Mouse (Mus musculus) kidney, adult 2 months (tissue): ENCODE results near the gene Cnn1. TPM values are rescaled to one million over a fixed set of nuclear protein-coding genes. Genes with fewer than 3 reads are reported as not detected.
A peak's percentile ranks its signal among the peaks of the same experiment; 100 is the strongest.

ENCODE experiments used
- DNase-seq: peaks from one replicate; pipeline ENCODE4 v3.0.0; 2021
- H3K27ac ChIP-seq: fragments of 200-500 bp; 2 replicates; pipeline ENCODE4 v1.5.1; 2012; ENCODE audit warnings: low read depth, low read length, control low read depth, inconsistent platforms; ENCODE audit not compliant: insufficient read depth
- H3K27me3 ChIP-seq: fragments of 200-500 bp; replicated peaks from 2 replicates; pipeline ENCODE4 v1.6.1; 2012; ENCODE audit warnings: mild to moderate bottlenecking, moderate library complexity, low read length, inconsistent platforms; ENCODE audit not compliant: control insufficient read depth, insufficient read depth
- H3K36me3 ChIP-seq: fragments of 200-500 bp; 2 replicates; pipeline ENCODE4 v1.6.1; 2012; ENCODE audit warnings: mild to moderate bottlenecking, moderate library complexity, low read length, inconsistent platforms; ENCODE audit not compliant: control insufficient read depth, insufficient read depth
- H3K4me1 ChIP-seq: fragments of 200-500 bp; 2 replicates; pipeline ENCODE4 v1.6.1; 2011; ENCODE audit warnings: low read length; ENCODE audit not compliant: control insufficient read depth, insufficient read depth
- H3K4me3 ChIP-seq: fragments of 200-500 bp; 2 replicates; pipeline ENCODE4 v1.5.1; 2011; ENCODE audit warnings: mild to moderate bottlenecking, low read depth, low read length, control low read depth; ENCODE audit not compliant: insufficient read depth
- CTCF ChIP-seq: fragments of 200-500 bp; conservative IDR thresholded peaks from 2 replicates; pipeline ENCODE4 v1.5.1; 2011; ENCODE audit warnings: low read depth, mild to moderate bottlenecking, control low read depth, low read length, moderate library complexity, mixed read lengths; ENCODE audit not compliant: insufficient read depth, insufficient read length
- POLR2A ChIP-seq: fragments of 200-500 bp; IDR thresholded peaks from one replicate; pipeline ENCODE4 v1.6.1; 2011; ENCODE audit warnings: low read depth, low read length, control low read depth
- WGBS: fragments of 180-500 bp; shearing (Covaris S2); methylation state at CpG from one replicate; pipeline ENCODE4 v1.1.7; 2018; 5-methylcytosine and 5-hydroxymethylcytosine counted together
- polyA plus RNA-seq: library from polyadenylated mRNA; depleted of rRNA; stranded (reverse); fragments of >200 nt; gene quantifications from 2 replicates; pipeline ENCODE4 v1.2.3, GENCODE M21; 2012; rRNA removed

Gene Cnn1
- polyA plus RNA-seq = 2.8 and 12.0 TPM in 2 replicates

DNA sequence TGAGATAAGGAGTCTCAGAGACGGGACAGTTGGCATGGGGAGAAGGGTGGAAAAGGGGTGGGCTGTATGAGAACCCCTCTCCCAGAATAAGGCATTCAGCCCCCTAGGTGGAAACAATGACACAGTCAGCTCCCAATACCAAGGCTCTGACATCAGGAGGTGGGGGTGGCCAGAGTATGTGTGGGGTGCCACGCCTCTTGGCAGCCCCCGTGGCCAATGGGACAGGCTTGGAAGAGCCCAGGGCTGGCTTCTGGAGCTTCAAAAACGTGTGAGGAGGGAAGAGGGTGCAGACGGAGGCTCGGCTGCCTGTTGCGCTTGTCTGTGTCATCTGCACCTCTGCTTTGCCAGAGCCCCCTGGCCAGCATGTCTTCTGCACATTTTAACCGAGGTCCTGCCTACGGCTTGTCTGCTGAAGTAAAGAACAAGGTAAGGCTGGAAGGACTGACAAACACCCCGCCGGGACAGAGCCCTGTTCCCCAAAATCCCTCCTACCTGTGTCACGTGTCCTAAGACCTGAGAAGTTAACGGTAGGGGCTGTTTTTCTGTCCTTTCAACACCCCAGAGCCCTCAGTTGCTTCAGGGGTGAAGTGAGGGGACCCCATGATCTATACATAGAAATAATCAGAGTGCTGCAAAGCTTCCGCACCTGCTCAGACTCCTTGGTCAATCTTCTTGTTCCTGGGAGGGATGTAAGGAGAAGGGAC is at the start of gene Cnn1:
TSS of gene Cnn1 (plus strand) at position 224 of the 704 bp plus-strand sequence.
- H3K4me1 ChIP-seq = no peaks in the 10 kb centered on the region; the same call in 1 of the 2 replicates
- no peaks in the 10 kb centered on the region for H3K36me3 ChIP-seq
- H3K27ac ChIP-seq = no peak within 1 kb of the TSS
- H3K4me3 ChIP-seq = no peak within 1 kb of the TSS
- 10% methylated on average over 14 of the region's 14 CpGs for WGBS
- H3K27me3 ChIP-seq = 0 out of 2 replicates have a peak, but pooled peaks cover 3% of the 10 kb centered on the region
- TF ChIP-seq POLR2A (no peak), CTCF (no peak)
- DNase-seq = peak; percentile 6

DNA sequence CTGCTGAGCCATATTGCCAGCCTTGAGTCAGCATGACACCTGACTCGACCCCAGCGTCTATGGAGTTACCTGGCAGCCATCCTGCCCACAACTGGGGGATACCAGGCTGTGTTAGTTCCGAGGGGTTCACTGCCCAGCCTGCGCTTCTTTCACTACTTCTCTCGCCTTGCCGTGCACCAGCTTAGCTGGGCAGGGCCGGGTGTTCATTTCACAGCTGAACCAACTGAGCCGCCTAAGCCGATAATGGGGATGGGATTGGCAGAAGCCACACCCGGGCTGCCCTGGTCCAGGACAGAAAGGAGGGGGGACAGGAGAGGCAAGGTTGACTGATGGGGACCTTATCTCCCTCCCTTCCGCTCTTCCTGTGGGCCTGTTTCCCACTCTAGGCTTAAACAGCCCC is 49.7 kb upstream of the Cnn1 start:
- H3K4me3 ChIP-seq = no peak overlapping the region
- no peaks in the 10 kb centered on the region for H3K4me1 ChIP-seq
- DNase-seq = no peak
- no peaks in the 10 kb centered on the region for H3K36me3 ChIP-seq
- no peak for TF ChIP-seq CTCF
- TF ChIP-seq POLR2A = no peak
- no peak overlapping the region for H3K27ac ChIP-seq
- 83% methylated on average over 11 of the region's 11 CpGs for WGBS
- peaks cover 4% of the 10 kb centered on the region for H3K27me3 ChIP-seq

- WGBS = 74% methylated on average over 4 of the region's 4 CpGs
Observed at GRCm38 (mm10) chr9:22049721-22050270, 49.2 kb upstream of the Cnn1 start.

GRCm38 (mm10) chr9:22050351-22050889 is 48.6 kb upstream of the Cnn1 start:
- H3K4me1 ChIP-seq = no peaks in the 10 kb centered on the region
- 3% methylated on average over 42 of the region's 43 CpGs for WGBS
- no peak for TF ChIP-seq POLR2A
- TF ChIP-seq CTCF = no peak
- H3K4me3 ChIP-seq = 0 out of 2 replicates have a peak overlapping the region, but pooled peaks have one; percentile 7
- DNase-seq = peak; percentile 63
- no peak overlapping the region for H3K27ac ChIP-seq
- H3K27me3 ChIP-seq = peaks cover 4% of the 10 kb centered on the region
- H3K36me3 ChIP-seq = no peaks in the 10 kb centered on the region

More at GRCm38 (mm10) chr9:22049721-22050270, 49.2 kb upstream of the Cnn1 start:
- H3K36me3 ChIP-seq = no peaks in the 10 kb centered on the region
- no peak for DNase-seq
- peaks cover 4% of the 10 kb centered on the region for H3K27me3 ChIP-seq
- no peak overlapping the region for H3K27ac ChIP-seq
- no peak overlapping the region for H3K4me3 ChIP-seq
- no peaks in the 10 kb centered on the region for H3K4me1 ChIP-seq
- TF ChIP-seq POLR2A (no peak), CTCF (no peak)

- Histone ChIP-seq H3K27ac (no peak overlapping the region), H3K36me3 (no peaks in the 10 kb centered on the region), H3K4me3 (0 out of 2 replicates have a peak overlapping the region, but pooled peaks have one; percentile 7), H3K4me1 (no peaks in the 10 kb centered on the region; the same call in 1 of the 2 replicates), H3K27me3 (peaks cover 4% of the 10 kb centered on the region)
- WGBS = 2% methylated on average over 66 of the region's 67 CpGs
- TF ChIP-seq CTCF = no peak
- no peak for DNase-seq
Observed at GRCm38 (mm10) chr9:22051161-22051957, 47.7 kb upstream of the Cnn1 start.

DNA sequence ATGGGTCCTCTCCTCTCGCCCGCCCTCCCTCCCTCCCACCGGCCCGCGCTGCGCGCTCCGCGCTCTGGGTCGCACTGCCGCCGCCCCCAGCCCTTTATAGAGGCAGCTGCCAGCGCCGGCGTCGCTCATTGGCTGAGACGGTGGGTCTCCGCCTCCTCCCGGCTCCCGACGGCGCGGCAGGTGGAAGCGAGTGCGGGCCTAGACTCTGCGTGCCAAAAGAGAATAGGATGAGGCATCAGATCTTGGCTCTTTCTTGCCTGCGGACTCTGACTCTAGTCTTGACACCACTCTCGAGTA is 47.1 kb upstream of the Cnn1 start, which contains the start of gene Elavl3:
TSS of gene Elavl3 (minus strand) at position 66 of the 297 bp plus-strand sequence.
- Histone ChIP-seq H3K27me3 (peaks cover 4% of the 10 kb centered on the region), H3K27ac (no peak within 1 kb of the TSS), H3K4me1 (no peaks in the 10 kb centered on the region; the same call in 1 of the 2 replicates), H3K36me3 (no peaks in the 10 kb centered on the region), H3K4me3 (0 out of 2 replicates have a peak within 1 kb of the TSS, but pooled peaks have one; percentile 7)
- TF ChIP-seq CTCF = no peak
- no peak for TF ChIP-seq POLR2A
- 3% methylated on average over 27 of the region's 28 CpGs for WGBS
- no peak for DNase-seq

DNA sequence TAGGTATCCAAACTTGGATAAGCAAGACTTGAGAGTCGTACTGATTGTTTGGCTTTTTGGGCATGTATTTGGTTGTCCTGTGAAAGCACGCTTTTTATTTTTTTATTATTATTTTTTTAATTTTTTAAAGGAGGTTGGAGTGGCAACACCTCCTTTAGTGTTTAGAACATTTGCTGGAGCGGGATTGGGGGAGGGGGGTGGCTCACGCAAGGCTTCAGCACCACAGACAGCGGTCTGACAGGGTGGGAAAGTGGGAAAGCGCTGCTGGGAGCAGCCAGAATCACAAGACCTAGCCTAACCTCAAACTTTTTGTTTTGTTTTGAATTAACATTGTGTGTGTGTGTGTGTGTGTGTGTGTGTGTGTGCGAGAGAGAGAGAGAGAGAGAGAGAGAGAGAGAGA is 45.4 kb upstream of the Cnn1 start:
- Histone ChIP-seq H3K36me3 (no peaks in the 10 kb centered on the region; the same call in 1 of the 2 replicates), H3K27ac (no peak overlapping the region), H3K4me3 (no peak overlapping the region), H3K27me3 (peaks cover 4% of the 10 kb centered on the region), H3K4me1 (no peaks in the 10 kb centered on the region; the same call in 1 of the 2 replicates)
- WGBS = 29% methylated on average over 6 of the region's 7 CpGs
- DNase-seq = no peak
- TF ChIP-seq CTCF = no peak
- TF ChIP-seq POLR2A = no peak
